Mouse (Mus musculus): ENCODE data around the gene Psmd5. TPM values are rescaled to one million over a fixed set of nuclear protein-coding genes. Genes with fewer than 3 reads are reported as not detected.

Gene Psmd5
- polyA plus RNA-seq, 1 experiment from 2014 or later, result 99.5 TPM

DNA sequence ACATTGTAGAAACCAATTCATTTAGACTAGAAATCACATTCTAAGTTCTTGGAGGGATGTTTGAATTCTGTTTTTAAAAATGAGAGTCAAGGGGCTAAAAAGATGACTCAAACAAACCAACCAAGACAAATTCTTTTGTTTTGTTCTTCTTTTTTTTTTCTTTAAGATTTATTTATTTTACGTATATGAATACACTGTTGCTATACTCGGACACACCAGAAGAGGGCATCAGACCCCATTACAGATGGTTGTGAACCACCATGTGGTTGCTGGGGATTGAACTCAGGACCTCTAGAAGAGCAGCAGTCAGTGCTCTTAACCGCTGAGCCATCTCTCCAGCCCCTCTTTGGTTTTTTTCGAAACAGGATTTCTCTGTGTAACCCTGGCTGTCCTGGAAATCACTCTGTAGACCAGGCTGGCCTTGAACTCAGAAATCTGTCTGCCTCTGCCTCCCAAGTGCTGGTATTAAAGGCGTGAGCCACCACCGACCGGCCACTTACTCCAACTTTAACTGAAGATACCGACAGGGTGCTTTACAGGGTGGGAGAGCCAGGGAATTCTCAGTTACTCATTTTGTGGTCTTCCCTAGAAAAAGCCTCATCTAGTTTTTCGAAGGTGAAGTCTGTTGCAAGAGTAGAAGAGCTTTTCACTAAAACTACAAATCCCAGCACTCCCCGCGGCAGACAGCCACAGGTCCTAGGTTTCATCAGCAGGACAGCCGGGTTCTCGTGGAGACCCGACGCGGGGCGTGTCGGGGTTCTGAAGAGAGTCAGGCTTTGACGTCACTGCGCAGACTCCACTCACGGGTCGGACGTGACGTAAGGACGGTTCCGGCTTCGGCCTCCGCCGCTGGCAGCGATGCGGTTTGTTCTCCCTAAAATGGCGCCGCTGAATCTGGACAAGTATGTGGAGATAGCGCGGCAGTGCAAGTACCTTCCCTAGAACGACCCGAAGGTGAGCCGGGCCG lies 73.0 kb downstream of the Psmd5 start:
- Histone ChIP-seq H3K9me3 (no peaks in the 10 kb centered on the region), H3K4me2 (replicated peaks) (peak overlapping the region; percentile 78), H3K27ac (peak overlapping the region; percentile 88), H3K4me1 (peaks cover 15% of the 10 kb centered on the region), H3K36me3 (peaks cover 13% of the 10 kb centered on the region; the same call in 1 of the 2 replicates), H3K4me3 (peak overlapping the region; percentile 65), H3K27me3 (no peaks in the 10 kb centered on the region), H3K9ac (peak overlapping the region; percentile 80)
- peak; percentile 92 for ATAC-seq (ENCODE audit: insufficient number of reproducible peaks, insufficient read depth, low FRiP score, low TSS enrichment)
- WGBS, result 6% methylated on average over 39 of the region's 39 CpGs

- Histone ChIP-seq H3K4me3 (peak overlapping the region; percentile 57; the same call in 1 of the 2 replicates), H3K4me2 (replicated peaks) (peak overlapping the region; percentile 65), H3K27ac (0 out of 2 replicates have a peak overlapping the region, but pooled peaks have one; percentile 71), H3K4me1 (peaks cover 15% of the 10 kb centered on the region), H3K9me3 (no peaks in the 10 kb centered on the region), H3K27me3 (no peaks in the 10 kb centered on the region), H3K36me3 (peaks cover 2% of the 10 kb centered on the region; the same call in 1 of the 2 replicates), H3K9ac (no peak overlapping the region)
- no peak for ATAC-seq (ENCODE audit: insufficient number of reproducible peaks, insufficient read depth, low FRiP score, low TSS enrichment)
- 80% methylated on average over 7 of the region's 7 CpGs for WGBS
Measured at GRCm38 (mm10) chr2:34800371-34800770, 74.4 kb downstream of the Psmd5 start.

Other genes with a start within 250 kb of the Psmd5 start
- 97.6 and 108 TPM in 2 replicates for gene Gapvd1, start 119.7 kb downstream of the Psmd5 start, polyA plus RNA-seq (2016; fragmentation: Nextera tagmentation; extraction: Ambion mirVana)
- 874 and 888 TPM in 2 replicates for gene Hspa5, start 103.0 kb downstream of the Psmd5 start, polyA plus RNA-seq (2016; fragmentation: Nextera tagmentation; extraction: Ambion mirVana)
- gene Rabepk, start 75.1 kb downstream of the Psmd5 start, polyA plus RNA-seq (2016; fragmentation: Nextera tagmentation; extraction: Ambion mirVana), result 31.0 and 33.7 TPM in 2 replicates
- gene Fbxw2, start 48.7 kb downstream of the Psmd5 start, polyA plus RNA-seq (2016; fragmentation: Nextera tagmentation; extraction: Ambion mirVana), result 93.8 and 94.2 TPM in 2 replicates
- gene Gm34653, start 42.0 kb downstream of the Psmd5 start, polyA plus RNA-seq (2016; fragmentation: Nextera tagmentation; extraction: Ambion mirVana), result 0.13 TPM in 1 of 2 replicates, not detected in the other
- gene Cutal, start 572 bp downstream of the Psmd5 start, polyA plus RNA-seq (2016; fragmentation: Nextera tagmentation; extraction: Ambion mirVana), result not detected in 2 replicates
- gene Phf19, start 39.1 kb upstream of the Psmd5 start, polyA plus RNA-seq (2016; fragmentation: Nextera tagmentation; extraction: Ambion mirVana), result 1.7 and 2.3 TPM in 2 replicates
- 1.8 and 2.2 TPM in 2 replicates for gene Traf1, start 86.8 kb upstream of the Psmd5 start, polyA plus RNA-seq (2016; fragmentation: Nextera tagmentation; extraction: Ambion mirVana)
- gene Hc, start 186.5 kb upstream of the Psmd5 start, polyA plus RNA-seq (2016; fragmentation: Nextera tagmentation; extraction: Ambion mirVana), result 0.10 and 0.25 TPM in 2 replicates
- gene AI182371, start 226.6 kb upstream of the Psmd5 start, polyA plus RNA-seq (2016; fragmentation: Nextera tagmentation; extraction: Ambion mirVana), result 0.19 and 0.55 TPM in 2 replicates
- 28.7 and 31.2 TPM in 2 replicates for gene Cntrl, start 234.5 kb upstream of the Psmd5 start, polyA plus RNA-seq (2016; fragmentation: Nextera tagmentation; extraction: Ambion mirVana)

Data from embryonic facial prominence, embryonic 12.5 days (tissue).